Mouse (Mus musculus): ENCODE measurements around the gene Tnnc1. TPM values are rescaled to one million over a fixed set of nuclear protein-coding genes. Genes with fewer than 3 reads are reported as not detected.

Gene Tnnc1
- polyA plus RNA-seq, 1 experiment, result 0.23 TPM

DNA sequence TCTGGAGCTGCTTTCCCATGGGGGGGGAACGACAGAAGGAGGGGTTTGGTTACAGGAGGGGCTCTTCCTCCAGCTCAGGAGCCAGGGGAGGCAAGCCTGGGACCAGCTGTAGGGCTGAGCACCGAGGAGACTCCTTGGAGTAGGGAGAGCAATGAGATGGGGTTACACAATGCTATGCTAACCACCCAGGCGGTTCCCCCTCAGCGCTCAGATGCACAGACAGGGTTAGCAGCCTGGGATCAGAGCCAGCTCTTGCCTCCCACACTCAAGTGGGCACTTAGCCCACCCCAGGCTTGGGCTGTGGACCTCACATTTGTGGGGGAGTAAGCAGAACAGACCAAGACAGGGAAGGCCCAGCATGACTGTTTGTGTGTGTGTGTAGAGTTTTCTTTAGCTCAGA is 18.9 kb downstream of the Tnnc1 start:
- Histone ChIP-seq H3K27me3 (replicated peaks) (peaks cover 71% of the 10 kb centered on the region), H3K9me3 (no peaks in the 10 kb centered on the region), H3K36me3 (replicated peaks; ENCODE audit: low read length) (no peaks in the 10 kb centered on the region), H3K4me3 (replicated peaks) (no peak overlapping the region), H3K4me1 (peaks cover 49% of the 10 kb centered on the region)
- TF ChIP-seq GATA1 (IDR thresholded peaks at IDR 0.05; ENCODE audit: borderline replicate concordance, low read length) (no peak), FLI1 (IDR thresholded peaks at IDR 0.05; ENCODE audit: low read length) (no peak)

DNA sequence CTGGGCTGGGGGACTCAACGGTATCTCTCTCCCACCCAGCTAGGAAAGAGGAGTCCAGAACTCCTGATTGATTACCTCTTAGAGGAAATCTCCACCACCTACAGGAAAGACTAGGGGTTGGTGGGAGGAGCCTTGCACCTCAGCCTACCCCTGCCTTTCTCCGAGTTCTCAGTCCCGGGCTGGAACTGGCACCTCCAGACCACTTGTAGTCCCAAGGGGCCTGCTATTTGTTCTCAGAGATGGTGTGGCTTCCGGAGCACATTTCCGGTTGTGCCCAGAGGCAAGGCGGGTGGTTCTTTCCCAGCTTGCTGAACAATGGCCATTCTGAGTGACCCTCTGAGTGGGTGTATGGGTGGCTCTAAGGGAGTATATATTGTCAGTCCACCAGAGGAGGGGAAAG is 20.1 kb downstream of the Tnnc1 start:
- Histone ChIP-seq H3K9me3 (no peaks in the 10 kb centered on the region), H3K4me3 (replicated peaks) (peak overlapping the region; percentile 65), H3K4me1 (peaks cover 50% of the 10 kb centered on the region), H3K27me3 (replicated peaks) (peaks cover 71% of the 10 kb centered on the region), H3K36me3 (replicated peaks; ENCODE audit: low read length) (no peaks in the 10 kb centered on the region)
- no peak for TF ChIP-seq FLI1 (IDR thresholded peaks at IDR 0.05; ENCODE audit: low read length)
- no peak for TF ChIP-seq GATA1 (IDR thresholded peaks at IDR 0.05; ENCODE audit: borderline replicate concordance, low read length)

DNA sequence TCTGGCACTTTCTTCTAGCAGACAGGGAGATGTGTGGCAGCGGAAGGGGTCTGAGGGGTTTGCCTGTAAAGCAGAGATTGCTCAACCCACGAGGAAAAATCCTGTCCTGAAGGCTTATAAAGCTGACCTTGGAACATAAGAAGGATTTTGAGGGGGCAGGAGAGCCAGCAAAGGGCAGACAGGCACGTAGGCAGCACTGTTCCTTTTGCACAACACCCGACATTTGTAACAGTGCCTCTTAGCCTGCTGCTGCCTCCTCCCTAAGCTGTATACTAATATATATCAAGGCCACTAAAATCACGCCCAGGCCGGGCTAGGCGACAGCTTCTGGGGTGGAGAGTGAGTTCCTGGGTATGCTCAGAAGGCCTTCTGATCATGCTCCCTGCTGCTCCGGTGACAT is 22.3 kb downstream of the Tnnc1 start:
- no peaks in the 10 kb centered on the region for H3K36me3 ChIP-seq (replicated peaks; ENCODE audit: low read length)
- H3K4me1 ChIP-seq, result peaks cover 65% of the 10 kb centered on the region
- no peaks in the 10 kb centered on the region for H3K9me3 ChIP-seq
- no peak overlapping the region for H3K4me3 ChIP-seq (replicated peaks)
- TF ChIP-seq FLI1 (IDR thresholded peaks at IDR 0.05; ENCODE audit: low read length), result no peak
- no peak for TF ChIP-seq GATA1 (IDR thresholded peaks at IDR 0.05; ENCODE audit: borderline replicate concordance, low read length)
- H3K27me3 ChIP-seq (replicated peaks), result peaks cover 69% of the 10 kb centered on the region

DNA sequence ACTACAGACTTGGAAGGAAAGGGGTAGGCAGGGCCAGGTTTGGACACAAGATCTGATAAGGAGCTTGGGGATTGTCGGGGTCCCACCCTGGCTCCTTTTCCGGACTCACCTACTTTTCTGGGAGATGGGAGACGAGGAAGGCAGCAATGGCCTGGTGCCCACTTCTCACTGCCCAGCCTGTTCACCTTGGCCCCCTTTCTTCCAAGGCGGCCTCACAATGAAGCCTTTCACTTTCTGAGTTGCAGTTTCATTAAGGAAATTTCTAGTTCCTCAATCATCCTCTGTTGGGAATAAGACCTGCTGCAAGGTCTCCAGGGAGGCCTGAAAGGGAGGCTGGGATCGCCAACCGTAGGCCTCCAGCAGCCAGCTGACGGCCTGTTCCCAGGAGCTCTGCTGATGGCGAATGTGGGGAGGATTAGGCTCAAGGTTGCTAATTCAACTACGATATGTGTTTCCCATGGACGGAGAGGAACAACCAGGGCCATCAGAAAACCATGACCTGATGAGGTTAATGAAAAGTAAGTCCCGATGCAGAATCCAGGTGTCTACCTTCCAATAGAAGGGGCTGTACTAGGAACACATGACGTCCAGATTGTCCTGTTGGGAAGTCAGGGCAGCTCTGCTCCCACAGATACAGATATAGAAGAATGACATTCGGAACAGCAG is 24.4 kb downstream of the Tnnc1 start:
- Histone ChIP-seq H3K4me3 (replicated peaks) (no peak overlapping the region), H3K9me3 (no peaks in the 10 kb centered on the region), H3K4me1 (peaks cover 55% of the 10 kb centered on the region), H3K27me3 (replicated peaks) (peaks cover 50% of the 10 kb centered on the region), H3K36me3 (replicated peaks; ENCODE audit: low read length) (peaks cover 7% of the 10 kb centered on the region)
- TF ChIP-seq GATA1 (IDR thresholded peaks at IDR 0.05; ENCODE audit: borderline replicate concordance, low read length), result no peak
- TF ChIP-seq FLI1 (IDR thresholded peaks at IDR 0.05; ENCODE audit: low read length), result no peak

DNA sequence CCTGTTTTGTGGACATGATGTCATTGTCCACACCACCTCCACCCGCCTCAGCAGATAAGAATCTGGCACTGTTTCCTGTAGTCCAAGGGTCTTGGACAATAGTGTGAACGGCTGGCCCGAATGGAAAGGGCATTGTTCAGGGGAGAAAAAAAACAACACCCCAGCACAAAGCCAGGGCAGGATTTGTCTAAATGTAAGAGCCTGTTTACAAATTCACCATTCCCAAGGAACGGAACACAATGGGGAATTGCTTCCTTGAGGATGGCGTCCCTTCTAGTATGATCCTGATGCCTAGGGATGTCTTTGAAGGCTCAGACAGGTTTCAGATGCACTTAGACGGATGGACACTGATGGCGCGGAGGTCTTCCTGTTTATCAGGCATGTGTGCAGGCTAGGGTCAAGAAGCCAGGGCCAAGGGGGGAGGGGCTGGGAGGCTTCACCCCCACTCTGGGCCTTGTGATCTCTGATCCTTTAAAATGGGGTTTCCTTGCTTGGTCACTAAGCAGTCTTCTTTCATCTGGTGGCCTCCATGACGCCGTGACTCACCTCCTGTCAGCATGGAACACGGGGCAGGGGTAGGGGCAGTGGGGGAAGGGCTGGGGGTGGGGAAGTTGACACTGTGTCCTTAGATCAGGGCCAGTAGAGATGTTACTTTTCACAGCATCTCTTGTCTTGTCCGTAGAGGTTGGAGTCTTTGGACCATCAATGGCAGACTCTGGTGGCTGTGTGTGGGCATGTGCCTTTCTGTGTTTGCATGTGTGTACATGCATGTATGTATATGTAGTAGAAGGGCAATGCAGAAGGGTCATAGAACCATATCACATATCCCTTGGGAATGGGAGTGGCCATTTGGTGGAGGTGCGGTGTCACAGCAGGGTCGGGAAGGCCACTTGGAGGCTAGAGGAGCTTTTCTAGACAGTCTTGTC is 25.2 kb downstream of the Tnnc1 start:
- TF ChIP-seq GATA1 (IDR thresholded peaks at IDR 0.05; ENCODE audit: borderline replicate concordance, low read length) (no peak), FLI1 (IDR thresholded peaks at IDR 0.05; ENCODE audit: low read length) (no peak)

DNA sequence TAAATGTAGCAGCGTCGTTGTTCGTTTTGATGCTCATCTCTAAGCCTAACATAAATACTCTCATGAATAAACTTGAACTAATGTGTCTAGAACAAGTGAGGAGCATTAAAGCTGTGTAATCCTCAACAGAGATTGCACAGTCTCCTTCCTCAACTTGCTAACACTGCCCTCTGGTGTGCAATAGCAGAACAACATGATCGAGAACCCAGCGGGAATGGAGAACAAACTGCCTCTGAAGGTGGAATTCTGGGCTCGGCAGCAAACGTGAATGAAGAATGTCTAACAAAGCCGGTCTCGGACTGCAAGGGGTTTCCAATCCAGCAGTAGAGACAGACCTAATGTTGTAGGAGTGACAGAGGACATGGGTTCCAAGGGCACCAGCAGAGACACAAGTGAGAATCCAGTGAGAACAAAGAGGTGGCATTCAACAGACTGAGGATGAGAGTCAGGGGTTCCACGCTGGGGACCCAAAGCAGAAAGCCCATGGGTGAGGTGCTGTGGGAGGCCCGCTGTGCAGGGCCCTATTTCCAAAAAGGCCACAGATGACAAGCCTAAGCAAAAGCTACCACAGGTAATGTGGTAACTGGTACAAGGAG is 26.0 kb downstream of the Tnnc1 start:
- H3K4me3 ChIP-seq (replicated peaks), result peak overlapping the region; percentile 60
- peaks cover 46% of the 10 kb centered on the region for H3K27me3 ChIP-seq (replicated peaks)
- peaks cover 39% of the 10 kb centered on the region for H3K4me1 ChIP-seq
- H3K9me3 ChIP-seq, result no peaks in the 10 kb centered on the region
- TF ChIP-seq GATA1 (IDR thresholded peaks at IDR 0.05; ENCODE audit: borderline replicate concordance, low read length), result no peak
- TF ChIP-seq FLI1 (IDR thresholded peaks at IDR 0.05; ENCODE audit: low read length), result no peak
- peaks cover 23% of the 10 kb centered on the region for H3K36me3 ChIP-seq (replicated peaks; ENCODE audit: low read length)

More for the DNA sequence above, 25.2 kb downstream of the Tnnc1 start:
- Histone ChIP-seq H3K27me3 (replicated peaks) (peaks cover 46% of the 10 kb centered on the region), H3K9me3 (no peaks in the 10 kb centered on the region), H3K4me3 (replicated peaks) (no peak overlapping the region), H3K36me3 (replicated peaks; ENCODE audit: low read length) (peaks cover 15% of the 10 kb centered on the region), H3K4me1 (peaks cover 47% of the 10 kb centered on the region)

DNA sequence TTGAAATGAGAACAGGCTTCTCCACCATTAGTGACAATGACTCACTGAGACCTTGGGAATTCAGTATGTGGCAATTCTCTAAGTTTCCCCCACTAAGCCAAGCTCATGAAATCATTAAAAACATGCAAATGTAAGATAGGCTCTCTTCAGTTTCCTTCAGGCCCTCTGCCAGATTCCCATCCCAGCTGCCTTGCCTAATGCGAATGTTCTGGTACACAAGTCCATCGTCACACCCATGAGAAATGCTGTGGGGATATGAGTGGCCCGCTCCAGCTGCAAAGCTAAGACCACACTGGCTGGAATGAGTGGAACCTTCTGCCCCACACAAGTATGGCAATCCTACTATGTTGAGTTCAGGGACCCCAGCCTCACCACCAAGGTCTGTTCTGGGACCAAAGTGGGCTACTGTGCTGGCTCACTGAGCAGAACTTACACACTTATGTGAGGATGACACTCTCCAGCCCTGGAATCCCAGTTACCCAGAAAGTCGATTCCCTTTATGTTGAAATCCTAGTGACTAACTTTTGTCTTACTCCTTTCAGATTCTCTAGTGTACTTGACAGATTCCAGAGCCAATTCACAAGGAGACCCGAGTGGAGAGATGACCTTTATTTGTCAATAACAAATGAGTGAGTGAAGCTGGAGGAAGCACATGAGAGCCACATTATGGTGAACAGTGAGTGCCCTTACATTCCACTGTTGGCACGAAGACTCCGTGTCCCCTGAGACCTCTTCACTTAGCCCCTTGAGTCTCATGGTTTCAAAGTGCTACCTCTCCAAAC is 29.2 kb downstream of the Tnnc1 start:
- Histone ChIP-seq H3K4me1 (peaks cover 17% of the 10 kb centered on the region), H3K9me3 (no peaks in the 10 kb centered on the region), H3K4me3 (replicated peaks) (no peak overlapping the region), H3K27me3 (replicated peaks) (peaks cover 22% of the 10 kb centered on the region), H3K36me3 (replicated peaks; ENCODE audit: low read length) (peaks cover 44% of the 10 kb centered on the region)
- no peak for TF ChIP-seq FLI1 (IDR thresholded peaks at IDR 0.05; ENCODE audit: low read length)

DNA sequence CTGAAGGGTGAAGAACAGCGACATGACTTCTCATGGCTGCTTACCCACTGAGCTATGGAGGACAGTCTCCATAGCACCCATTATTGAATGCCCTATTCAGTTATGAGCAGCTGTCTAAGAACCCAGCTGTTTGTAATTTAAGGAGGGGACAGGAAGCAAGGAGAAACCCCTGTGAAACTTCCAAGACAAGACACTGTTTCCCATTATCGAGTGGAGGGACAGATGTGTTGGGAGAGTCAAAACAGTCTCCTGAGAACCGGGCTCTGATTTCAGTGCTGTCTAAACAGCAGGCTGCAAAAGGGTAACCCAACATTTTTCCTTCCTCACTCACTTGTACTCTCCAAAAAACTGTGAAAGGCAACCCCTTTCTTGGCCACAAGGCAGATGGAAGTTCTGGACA is 32.4 kb downstream of the Tnnc1 start:
- Histone ChIP-seq H3K9me3 (no peaks in the 10 kb centered on the region), H3K4me1 (0 out of 2 replicates have a peak, but pooled peaks cover 3% of the 10 kb centered on the region), H3K36me3 (replicated peaks; ENCODE audit: low read length) (peaks cover 51% of the 10 kb centered on the region), H3K4me3 (replicated peaks) (no peak overlapping the region), H3K27me3 (replicated peaks) (no peaks in the 10 kb centered on the region)
- TF ChIP-seq GATA1 (IDR thresholded peaks at IDR 0.05; ENCODE audit: borderline replicate concordance, low read length) (no peak), FLI1 (IDR thresholded peaks at IDR 0.05; ENCODE audit: low read length) (no peak)

DNA sequence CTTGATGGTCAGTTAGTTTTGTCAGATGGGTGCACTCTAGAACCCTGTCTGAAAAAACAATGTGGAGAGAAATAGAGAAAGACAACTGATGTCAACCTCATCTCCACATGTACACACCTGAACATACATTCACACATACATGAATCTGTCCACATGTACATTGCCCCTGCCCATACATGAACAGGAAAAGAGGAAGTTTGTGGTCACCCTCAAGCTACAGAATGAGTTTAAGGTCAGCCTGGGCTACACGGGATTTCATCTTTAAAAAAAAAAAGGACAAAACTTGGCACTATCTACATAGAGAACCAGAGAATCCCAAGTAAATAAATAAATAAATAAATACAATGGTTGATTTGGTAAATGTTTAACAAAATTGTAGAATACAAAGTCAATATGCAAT is 36.7 kb downstream of the Tnnc1 start:
- no peaks in the 10 kb centered on the region for H3K27me3 ChIP-seq (replicated peaks)
- H3K4me3 ChIP-seq (replicated peaks), result no peak overlapping the region
- no peak for TF ChIP-seq FLI1 (IDR thresholded peaks at IDR 0.05; ENCODE audit: low read length)
- TF ChIP-seq GATA1 (IDR thresholded peaks at IDR 0.05; ENCODE audit: borderline replicate concordance, low read length), result no peak
- H3K9me3 ChIP-seq, result no peaks in the 10 kb centered on the region
- H3K36me3 ChIP-seq (replicated peaks; ENCODE audit: low read length), result peaks cover 48% of the 10 kb centered on the region
- H3K4me1 ChIP-seq, result peaks cover 18% of the 10 kb centered on the region
